Mouse (Mus musculus): ENCODE measurements around the gene Arhgef16. TPM values are rescaled to one million over a fixed set of nuclear protein-coding genes. Genes with fewer than 3 reads are reported as not detected.
A peak's percentile ranks its signal among the peaks of the same experiment; 100 is the strongest.

The Arhgef16 gene
- total and polyA plus RNA-seq, 2 experiments from 2014 or later = 2.7 to 8.1 TPM

GRCm38 (mm10) chr4:154273000-154273399 is 28.5 kb downstream of the Arhgef16 start:
- no peak overlapping the region for H3K4me3 ChIP-seq (ENCODE audit: low read depth, low read length)
- peak; percentile 89 for DNase-seq (ENCODE audit: low spot score)
- no peak overlapping the region for H3K4me2 ChIP-seq (ENCODE audit: low read depth, low read length, poor library complexity, severe bottlenecking)
- no peaks in the 10 kb centered on the region for H3K4me1 ChIP-seq (ENCODE audit: insufficient read depth, low read length)
- ATAC-seq (ENCODE audit: low FRiP score) = no peak
- no peak overlapping the region for H3K9ac ChIP-seq (replicated peaks; ENCODE audit: low read length, poor library complexity, severe bottlenecking)
- H3K27ac ChIP-seq (ENCODE audit: low read depth, low read length) = no peak overlapping the region
- H3K36me3 ChIP-seq (ENCODE audit: insufficient read depth, low read length) = no peaks in the 10 kb centered on the region; the same call in 1 of the 2 replicates
- TF ChIP-seq CTCF (IDR thresholded peaks at IDR 0.05) = peak; percentile 95
- H3K9me3 ChIP-seq (ENCODE audit: low read length) = no peaks in the 10 kb centered on the region
- H3K27me3 ChIP-seq (ENCODE audit: insufficient read depth, low read length) = no peaks in the 10 kb centered on the region
- WGBS = 60% methylated on average over 3 of the region's 3 CpGs

GRCm38 (mm10) chr4:154269520-154269919 is 32.0 kb downstream of the Arhgef16 start:
- DNase-seq (ENCODE audit: low spot score) (no peak), ATAC-seq (ENCODE audit: low FRiP score) (no peak)
- Histone ChIP-seq H3K36me3 (ENCODE audit: insufficient read depth, low read length) (0 out of 2 replicates have a peak, but pooled peaks cover 2% of the 10 kb centered on the region), H3K4me3 (ENCODE audit: low read depth, low read length) (no peak overlapping the region), H3K4me1 (ENCODE audit: insufficient read depth, low read length) (no peaks in the 10 kb centered on the region), H3K27me3 (ENCODE audit: insufficient read depth, low read length) (no peaks in the 10 kb centered on the region), H3K9ac (replicated peaks; ENCODE audit: low read length, poor library complexity, severe bottlenecking) (no peak overlapping the region), H3K4me2 (ENCODE audit: low read depth, low read length, poor library complexity, severe bottlenecking) (no peak overlapping the region), H3K27ac (ENCODE audit: low read depth, low read length) (no peak overlapping the region), H3K9me3 (ENCODE audit: low read length) (no peaks in the 10 kb centered on the region)
- TF ChIP-seq CTCF (IDR thresholded peaks at IDR 0.05) = no peak
- 60% methylated on average over 10 of the region's 10 CpGs for WGBS

GRCm38 (mm10) chr4:154267511-154267910 is 34.0 kb downstream of the Arhgef16 start:
- 84% methylated on average over 6 of the region's 6 CpGs for WGBS
- no peak for TF ChIP-seq CTCF (IDR thresholded peaks at IDR 0.05)
- no peak overlapping the region for H3K27ac ChIP-seq (ENCODE audit: low read depth, low read length)
- no peaks in the 10 kb centered on the region for H3K9me3 ChIP-seq (ENCODE audit: low read length)
- H3K9ac ChIP-seq (replicated peaks; ENCODE audit: low read length, poor library complexity, severe bottlenecking) = no peak overlapping the region
- no peak for ATAC-seq (ENCODE audit: low FRiP score)
- no peaks in the 10 kb centered on the region for H3K4me1 ChIP-seq (ENCODE audit: insufficient read depth, low read length)
- no peak for DNase-seq (ENCODE audit: low spot score)
- 0 out of 2 replicates have a peak, but pooled peaks cover 2% of the 10 kb centered on the region for H3K36me3 ChIP-seq (ENCODE audit: insufficient read depth, low read length)
- no peaks in the 10 kb centered on the region for H3K27me3 ChIP-seq (ENCODE audit: insufficient read depth, low read length)
- no peak overlapping the region for H3K4me2 ChIP-seq (ENCODE audit: low read depth, low read length, poor library complexity, severe bottlenecking)
- H3K4me3 ChIP-seq (ENCODE audit: low read depth, low read length) = no peak overlapping the region

GRCm38 (mm10) chr4:154262071-154262470 is 39.4 kb downstream of the Arhgef16 start:
- H3K27me3 ChIP-seq (ENCODE audit: insufficient read depth, low read length) = no peaks in the 10 kb centered on the region
- H3K9ac ChIP-seq (replicated peaks; ENCODE audit: low read length, poor library complexity, severe bottlenecking) = no peak overlapping the region
- no peak for DNase-seq (ENCODE audit: low spot score)
- no peak overlapping the region for H3K4me3 ChIP-seq (ENCODE audit: low read depth, low read length)
- no peak for TF ChIP-seq CTCF (IDR thresholded peaks at IDR 0.05)
- no peak overlapping the region for H3K4me2 ChIP-seq (ENCODE audit: low read depth, low read length, poor library complexity, severe bottlenecking)
- no peak overlapping the region for H3K27ac ChIP-seq (ENCODE audit: low read depth, low read length)
- 54% methylated on average over 4 of the region's 4 CpGs for WGBS
- H3K9me3 ChIP-seq (ENCODE audit: low read length) = no peaks in the 10 kb centered on the region
- no peak for ATAC-seq (ENCODE audit: low FRiP score)
- 0 out of 2 replicates have a peak, but pooled peaks cover 2% of the 10 kb centered on the region for H3K36me3 ChIP-seq (ENCODE audit: insufficient read depth, low read length)
- H3K4me1 ChIP-seq (ENCODE audit: insufficient read depth, low read length) = no peaks in the 10 kb centered on the region

- H3K4me3 ChIP-seq (ENCODE audit: low read depth, low read length) = no peak overlapping the region
- H3K4me1 ChIP-seq (ENCODE audit: insufficient read depth, low read length) = no peaks in the 10 kb centered on the region
- no peaks in the 10 kb centered on the region for H3K9me3 ChIP-seq (ENCODE audit: low read length)
- no peak for DNase-seq (ENCODE audit: low spot score)
- 94% methylated on average over 5 of the region's 5 CpGs for WGBS
- H3K27me3 ChIP-seq (ENCODE audit: insufficient read depth, low read length) = no peaks in the 10 kb centered on the region
- no peak overlapping the region for H3K4me2 ChIP-seq (ENCODE audit: low read depth, low read length, poor library complexity, severe bottlenecking)
- 0 out of 2 replicates have a peak, but pooled peaks cover 2% of the 10 kb centered on the region for H3K36me3 ChIP-seq (ENCODE audit: insufficient read depth, low read length)
- no peak overlapping the region for H3K27ac ChIP-seq (ENCODE audit: low read depth, low read length)
- TF ChIP-seq CTCF (IDR thresholded peaks at IDR 0.05) = no peak
- no peak for ATAC-seq (ENCODE audit: low FRiP score)
- H3K9ac ChIP-seq (replicated peaks; ENCODE audit: low read length, poor library complexity, severe bottlenecking) = no peak overlapping the region
Measured at GRCm38 (mm10) chr4:154260755-154261154, 40.7 kb downstream of the Arhgef16 start.

- Histone ChIP-seq H3K9ac (replicated peaks; ENCODE audit: low read length, poor library complexity, severe bottlenecking) (no peak overlapping the region), H3K27me3 (ENCODE audit: insufficient read depth, low read length) (no peaks in the 10 kb centered on the region), H3K4me1 (ENCODE audit: insufficient read depth, low read length) (no peaks in the 10 kb centered on the region), H3K4me3 (ENCODE audit: low read depth, low read length) (no peak overlapping the region), H3K36me3 (ENCODE audit: insufficient read depth, low read length) (no peaks in the 10 kb centered on the region), H3K27ac (ENCODE audit: low read depth, low read length) (no peak overlapping the region), H3K9me3 (ENCODE audit: low read length) (no peaks in the 10 kb centered on the region), H3K4me2 (ENCODE audit: low read depth, low read length, poor library complexity, severe bottlenecking) (no peak overlapping the region)
- 92% methylated on average over 20 of the region's 20 CpGs for WGBS
- no peak for DNase-seq (ENCODE audit: low spot score)
- TF ChIP-seq CTCF (IDR thresholded peaks at IDR 0.05) = no peak
- ATAC-seq (ENCODE audit: low FRiP score) = no peak
Measured at GRCm38 (mm10) chr4:154252537-154253255, 48.8 kb downstream of the Arhgef16 start.

Measured in midbrain, postnatal 0 days (tissue).